Mouse (Mus musculus) thymus, adult 2 months (tissue): ENCODE data around the gene Ubl7. TPM values are rescaled to one million over a fixed set of nuclear protein-coding genes. Genes with fewer than 3 reads are reported as not detected.
"Not testable (repeated sequence)": the region's sequence is repeated elsewhere in the genome, so short reads cannot be mapped to it uniquely, and the experiment has no call there.

Experiments used
- DNase-seq: peaks from one replicate; pipeline ENCODE4 v3.0.0; 2021
- H3K27ac ChIP-seq: fragments of 200-500 bp; 2 replicates; pipeline ENCODE4 v1.5.1; 2012; ENCODE audit warnings: low read length, control low read depth; ENCODE audit not compliant: control insufficient read depth, insufficient read depth
- H3K27me3 ChIP-seq: fragments of 200-500 bp; 2 replicates; pipeline ENCODE4 v1.6.1; 2012; ENCODE audit warnings: mild to moderate bottlenecking, low read length, moderate library complexity, mixed read lengths; ENCODE audit not compliant: control insufficient read depth, insufficient read depth
- H3K36me3 ChIP-seq: fragments of 200-500 bp; 2 replicates; pipeline ENCODE4 v1.6.1; 2012; ENCODE audit warnings: mild to moderate bottlenecking, low read length, moderate library complexity; ENCODE audit not compliant: control insufficient read depth, insufficient read depth
- H3K4me1 ChIP-seq: fragments of 200-500 bp; replicated peaks from 2 replicates; pipeline ENCODE4 v1.6.1; 2012; ENCODE audit warnings: low read length; ENCODE audit not compliant: control insufficient read depth, insufficient read depth
- H3K4me3 ChIP-seq: fragments of 200-500 bp; 2 replicates; pipeline ENCODE4 v1.5.1; 2012; ENCODE audit warnings: mild to moderate bottlenecking, low read length, control low read depth, moderate library complexity; ENCODE audit not compliant: control insufficient read depth, insufficient read depth
- CTCF ChIP-seq: fragments of 200-500 bp; IDR thresholded peaks from 2 replicates; pipeline ENCODE4 v1.5.1; 2012; ENCODE audit warnings: mild to moderate bottlenecking, control low read depth, low read length, moderate library complexity, borderline replicate concordance; ENCODE audit not compliant: control insufficient read depth, poor library complexity, insufficient read depth; ENCODE audit errors: extremely low read depth
- POLR2A ChIP-seq: fragments of 200-500 bp; IDR thresholded peaks from 2 replicates; pipeline ENCODE4 v1.6.1; 2012; ENCODE audit warnings: mild to moderate bottlenecking, low read length, control low read depth, moderate library complexity; ENCODE audit not compliant: control insufficient read depth, poor library complexity, insufficient read depth; ENCODE audit errors: extremely low read depth
- WGBS: fragments of 180-500 bp; shearing (Covaris S2); methylation state at CpG from one replicate; pipeline ENCODE4 v1.1.7; 2018; 5-methylcytosine and 5-hydroxymethylcytosine counted together
- polyA plus RNA-seq: library from polyadenylated mRNA; depleted of rRNA; stranded (reverse); fragments of >200 nt; gene quantifications from 2 replicates; pipeline ENCODE4 v1.2.3, GENCODE M21; 2012

The Ubl7 gene
- polyA plus RNA-seq, 1 experiment = 182 TPM

DNA sequence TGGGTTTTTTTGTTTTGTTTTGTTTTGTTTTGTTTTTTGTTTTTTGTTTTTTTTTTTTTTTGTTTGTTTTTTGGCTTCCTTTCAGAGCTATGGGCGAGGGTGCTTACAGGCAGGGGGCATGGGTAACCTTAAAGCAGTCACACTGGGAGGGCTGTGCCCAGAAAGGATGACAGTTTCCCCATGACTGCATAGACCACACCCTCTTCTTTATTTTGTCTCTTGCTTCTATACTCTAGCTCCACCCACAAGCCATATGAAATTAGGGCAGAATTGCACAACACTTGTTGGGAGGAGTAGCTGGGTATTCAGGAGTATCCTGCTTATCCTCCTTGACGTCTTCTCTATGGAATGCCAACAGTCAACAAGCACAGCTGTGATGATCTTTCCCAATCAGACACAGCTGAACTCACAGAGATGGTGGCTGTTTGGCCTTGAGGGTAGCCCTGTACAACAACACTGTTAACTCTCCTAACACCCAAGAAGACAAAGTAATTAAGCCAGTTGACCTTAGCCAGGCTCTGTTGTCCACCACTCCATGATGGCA is 40.4 kb upstream of the Ubl7 start:
- 81% methylated on average over 2 of the region's 2 CpGs for WGBS
- no peak for DNase-seq
- Histone ChIP-seq H3K36me3 (no peaks in the 10 kb centered on the region), H3K4me3 (no peak overlapping the region), H3K27me3 (no peaks in the 10 kb centered on the region), H3K27ac (no peak overlapping the region), H3K4me1 (peaks cover 4% of the 10 kb centered on the region; the same call in 1 of the 2 replicates)
- TF ChIP-seq POLR2A = no peak
- no peak for TF ChIP-seq CTCF

DNA sequence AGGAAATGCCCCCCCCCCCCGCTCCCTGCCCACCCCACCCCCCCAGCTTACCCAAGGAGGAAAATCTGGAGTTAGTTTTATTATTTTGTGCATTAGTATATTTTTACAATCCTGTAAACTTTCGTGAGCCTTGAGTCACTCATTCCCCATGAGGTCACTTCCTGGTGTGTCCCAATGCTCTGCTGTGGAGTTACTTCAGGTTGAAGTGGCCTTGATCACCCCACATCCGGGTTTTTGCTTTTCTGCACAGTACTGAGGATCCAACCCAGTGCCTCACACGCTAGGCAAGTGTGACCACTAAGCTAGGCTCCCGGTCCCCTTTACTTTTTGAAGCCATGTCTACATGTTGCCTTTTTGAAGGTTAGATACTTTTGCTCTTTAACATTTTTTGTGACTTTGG is 36.6 kb upstream of the Ubl7 start:
- Histone ChIP-seq H3K4me1 (no peaks in the 10 kb centered on the region), H3K27ac (no peak overlapping the region), H3K4me3 (no peak overlapping the region), H3K36me3 (no peaks in the 10 kb centered on the region), H3K27me3 (no peaks in the 10 kb centered on the region)
- DNase-seq = no peak
- 57% methylated on average over 5 of the region's 5 CpGs for WGBS
- no peak for TF ChIP-seq CTCF
- no peak for TF ChIP-seq POLR2A

DNA sequence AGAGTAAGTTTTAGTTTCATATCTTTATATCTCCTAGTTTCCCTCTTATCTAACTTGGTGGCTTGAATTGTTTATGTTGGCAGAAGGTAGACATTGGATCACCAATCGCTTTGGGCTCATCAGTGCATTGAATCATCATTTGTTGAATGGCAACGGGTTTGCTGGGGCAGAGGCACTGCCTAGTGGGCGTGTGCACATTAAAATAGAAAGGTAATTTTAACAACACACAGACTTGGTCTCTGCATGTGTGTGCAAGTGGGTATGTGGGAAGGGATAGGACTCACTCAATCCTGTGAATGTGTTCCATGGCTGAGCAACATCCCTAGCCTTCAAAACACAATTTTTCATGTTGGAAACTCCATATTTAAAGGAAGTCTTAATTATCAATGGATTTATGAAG is 35.8 kb upstream of the Ubl7 start:
- no peak for DNase-seq
- H3K4me3 ChIP-seq = no peak overlapping the region
- H3K4me1 ChIP-seq = no peaks in the 10 kb centered on the region
- H3K27me3 ChIP-seq = no peaks in the 10 kb centered on the region
- no peak overlapping the region for H3K27ac ChIP-seq
- no peaks in the 10 kb centered on the region for H3K36me3 ChIP-seq
- TF ChIP-seq POLR2A = no peak
- no peak for TF ChIP-seq CTCF
- WGBS = 76% methylated on average over 3 of the region's 3 CpGs

DNA sequence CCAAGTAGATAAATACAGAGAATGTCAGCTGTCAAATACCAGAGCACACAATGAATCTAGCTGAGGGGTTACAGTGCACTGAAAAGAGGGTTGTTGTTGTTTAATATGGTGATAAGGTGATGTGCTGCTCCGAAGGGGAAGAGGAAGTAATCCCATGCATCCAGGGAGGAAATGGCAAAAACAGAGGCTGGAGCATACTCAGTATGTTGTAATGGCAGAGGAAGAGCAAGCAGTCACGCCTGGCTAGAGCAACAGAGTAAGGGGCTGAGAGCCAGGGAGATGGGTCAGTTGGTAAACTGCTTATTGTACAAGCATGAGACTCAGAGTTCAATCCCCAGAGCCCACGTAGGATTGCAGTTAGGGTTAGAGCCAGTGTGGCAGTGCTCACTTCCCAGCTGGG is 31.6 kb upstream of the Ubl7 start:
- no peak overlapping the region for H3K27ac ChIP-seq
- no peaks in the 10 kb centered on the region for H3K36me3 ChIP-seq
- no peaks in the 10 kb centered on the region for H3K4me1 ChIP-seq
- no peak overlapping the region for H3K4me3 ChIP-seq
- no peak for TF ChIP-seq CTCF
- no peak for TF ChIP-seq POLR2A
- H3K27me3 ChIP-seq = no peaks in the 10 kb centered on the region
- no peak for DNase-seq
- 69% methylated on average over 3 of the region's 3 CpGs for WGBS

DNA sequence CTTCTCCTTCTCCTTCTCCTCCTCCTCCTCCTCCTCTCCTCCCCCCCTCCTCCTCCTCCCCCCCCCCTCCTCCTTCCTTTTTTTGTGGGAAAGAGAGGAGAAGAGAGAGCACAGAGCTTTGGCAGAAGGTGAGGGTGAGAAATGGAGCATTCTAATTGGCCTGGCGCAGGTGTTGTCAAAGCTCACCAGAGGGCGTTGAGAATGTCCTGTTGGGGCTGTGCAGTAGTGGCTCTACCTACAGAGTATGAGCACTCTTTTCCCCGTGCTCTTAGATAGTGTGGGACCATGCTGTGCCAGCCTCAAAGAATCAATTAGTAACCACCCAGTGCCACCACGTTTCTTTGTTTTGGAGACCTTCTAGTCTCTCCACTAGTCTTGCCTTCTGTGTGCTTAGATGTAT is 30.5 kb upstream of the Ubl7 start:
- Histone ChIP-seq H3K36me3 (no peaks in the 10 kb centered on the region), H3K4me3 (no peak overlapping the region), H3K27ac (no peak overlapping the region), H3K27me3 (no peaks in the 10 kb centered on the region), H3K4me1 (no peaks in the 10 kb centered on the region)
- no peak for TF ChIP-seq POLR2A
- WGBS = 30% methylated on average over 4 of the region's 4 CpGs
- DNase-seq = no peak

DNA sequence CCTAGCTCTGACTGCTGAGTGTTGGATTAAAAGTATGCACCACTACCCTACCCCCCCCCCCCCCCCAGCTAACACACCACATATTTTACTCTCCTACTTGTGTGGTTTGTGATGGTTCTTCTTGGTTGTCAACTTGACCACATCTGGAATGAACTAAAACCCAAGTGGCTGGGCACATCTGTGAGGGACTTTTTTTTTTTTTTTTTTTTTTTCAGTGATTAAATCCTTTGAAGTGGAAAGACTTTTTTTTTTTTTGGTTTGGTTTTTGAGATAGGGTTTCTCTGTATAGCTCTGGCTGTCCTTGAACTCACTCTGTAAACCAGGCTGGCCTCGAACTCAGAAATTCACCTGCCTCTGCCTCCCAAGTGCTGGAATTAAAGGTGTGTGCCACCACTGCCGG is 29.0 kb upstream of the Ubl7 start:
- WGBS = 44% methylated on average over 2 of the region's 2 CpGs
- not testable (repeated sequence) for H3K36me3 ChIP-seq, H3K4me3 ChIP-seq, H3K4me1 ChIP-seq, DNase-seq, H3K27ac ChIP-seq, H3K27me3 ChIP-seq

DNA sequence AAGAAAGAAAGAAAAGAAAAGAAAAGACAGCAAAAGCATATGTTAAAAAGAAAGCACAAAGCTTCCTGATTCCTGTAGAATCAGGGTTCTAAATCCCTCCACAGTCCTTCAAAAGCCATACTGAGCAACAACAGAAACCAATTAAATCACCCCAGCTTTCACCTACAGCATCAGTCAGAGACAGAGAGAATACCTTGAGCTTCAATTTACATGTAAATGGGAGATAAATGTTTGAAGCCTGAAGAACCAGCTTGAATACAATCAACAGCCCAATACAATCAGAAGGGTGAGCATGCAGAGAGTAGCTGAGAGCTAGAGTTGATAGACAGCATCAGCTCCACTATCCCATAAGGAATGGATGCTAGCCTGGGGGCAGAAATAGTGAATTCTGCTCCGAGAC is 27.4 kb upstream of the Ubl7 start:
- no peak for TF ChIP-seq CTCF
- TF ChIP-seq POLR2A = no peak
- no peaks in the 10 kb centered on the region for H3K27me3 ChIP-seq
- no peaks in the 10 kb centered on the region; the same call in 1 of the 2 replicates for H3K4me1 ChIP-seq
- no peak overlapping the region for H3K4me3 ChIP-seq
- H3K27ac ChIP-seq = no peak overlapping the region
- H3K36me3 ChIP-seq = no peaks in the 10 kb centered on the region
- 95% methylated on average over 1 of the region's 1 CpGs for WGBS
- no peak for DNase-seq
